Mouse (Mus musculus): ENCODE data around the gene Ifit2.
"Not testable (repeated sequence)": the region's sequence is repeated elsewhere in the genome, so short reads cannot be mapped to it uniquely, and the experiment has no call there.

Gene Ifit2

GRCm38 (mm10) chr19:34596811-34597210 is 46.3 kb downstream of the Ifit2 start:
- DNase-seq (ENCODE audit: low spot score), result no peak

DNA sequence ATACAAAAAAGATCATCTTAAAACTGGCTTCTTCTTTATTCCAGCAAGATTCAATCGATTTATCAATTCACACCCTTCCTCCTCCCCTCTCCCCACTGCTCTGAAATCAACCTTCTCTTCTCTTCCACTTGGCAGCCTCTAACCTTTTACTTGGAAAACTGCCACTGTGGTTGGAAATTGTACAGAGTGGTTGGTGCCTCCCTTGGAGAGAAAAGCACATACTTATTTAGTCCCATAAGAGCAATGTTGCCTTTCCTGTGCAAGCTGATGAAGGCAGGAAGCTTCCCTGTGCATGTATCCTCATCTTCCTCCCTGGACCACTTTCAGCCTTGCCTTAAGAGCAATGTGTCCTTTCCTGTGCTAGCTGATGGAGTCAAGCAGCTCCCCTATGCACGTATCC is 47.8 kb downstream of the Ifit2 start:
- no peak for DNase-seq (ENCODE audit: low spot score)

- not testable (repeated sequence) for DNase-seq (ENCODE audit: low spot score)
Measured at GRCm38 (mm10) chr19:34599250-34599649, 48.8 kb downstream of the Ifit2 start.

DNA sequence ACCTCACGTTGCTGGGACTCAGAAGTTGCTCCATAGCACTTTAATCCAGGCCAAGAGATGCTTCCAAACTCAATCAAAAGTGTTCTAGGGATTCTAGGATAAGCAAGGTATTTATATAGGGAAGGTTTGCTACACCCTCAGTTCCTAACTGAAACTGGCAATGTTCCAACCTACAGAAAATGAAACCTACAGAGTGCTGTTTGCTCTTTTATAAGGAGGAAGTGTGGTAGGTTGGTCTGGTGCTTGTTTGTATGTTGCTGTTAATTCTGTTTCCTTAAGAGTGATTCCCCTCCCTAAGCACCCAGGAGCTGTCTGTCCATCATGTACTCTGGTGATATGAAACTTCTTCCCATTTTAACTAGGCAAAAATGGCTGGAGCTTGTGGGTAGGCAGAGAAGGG is 51.4 kb downstream of the Ifit2 start, which contains the start of gene Ifit1bl1:
Ifit1bl1 (minus strand) TSS at position 69 of the 400 bp plus-strand sequence.
- not testable (repeated sequence) for DNase-seq (ENCODE audit: low spot score)

GRCm38 (mm10) chr19:34605472-34605871 is 55.0 kb downstream of the Ifit2 start:
- no peak for DNase-seq (ENCODE audit: low spot score)

DNA sequence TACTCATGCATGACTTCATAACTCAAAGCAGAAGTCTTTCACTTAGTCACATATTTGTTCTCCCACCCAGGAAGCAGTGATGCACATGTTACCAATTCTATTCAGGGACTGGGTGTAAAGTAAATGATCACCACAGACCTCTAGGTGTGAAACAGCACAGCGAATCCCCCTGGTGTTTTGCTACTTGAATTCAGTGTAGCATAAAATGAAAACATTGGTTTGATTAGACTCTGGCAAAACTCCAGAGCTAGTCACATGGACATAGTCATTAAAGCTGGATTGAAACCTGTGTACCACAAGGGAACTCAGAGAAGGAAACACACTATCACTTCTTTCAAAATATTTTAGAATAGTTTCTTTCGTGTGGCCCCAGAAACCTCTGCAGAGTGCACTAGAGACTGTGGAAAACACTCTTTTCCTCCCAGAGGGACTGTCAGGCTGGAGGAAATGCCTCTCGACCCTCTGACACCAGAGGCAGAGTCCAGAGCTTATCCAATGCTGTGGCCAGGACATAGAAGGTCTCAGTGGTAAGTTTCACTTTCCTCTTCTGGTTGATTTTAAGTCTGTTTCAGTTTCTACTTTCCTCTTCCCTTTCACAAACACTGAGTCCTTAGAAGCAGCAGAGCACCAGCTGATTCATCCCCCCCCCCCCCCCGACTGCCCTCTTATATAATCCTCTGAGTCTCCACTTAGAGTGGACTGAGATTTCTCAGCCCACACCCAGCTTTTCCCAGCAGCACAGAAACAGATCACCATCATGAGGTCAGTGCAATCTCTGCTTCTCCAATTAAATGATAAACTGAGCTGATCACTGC is 57.0 kb downstream of the Ifit2 start, which contains the start of gene Ifit3b:
Ifit3b (plus strand) TSS at position 734 of the 815 bp plus-strand sequence.
- not testable (repeated sequence) for DNase-seq (ENCODE audit: low spot score)

GRCm38 (mm10) chr19:34610118-34610517 is 59.6 kb downstream of the Ifit2 start:
- not testable (repeated sequence) for DNase-seq (ENCODE audit: low spot score)

- not testable (repeated sequence) for DNase-seq (ENCODE audit: low spot score)
Measured at GRCm38 (mm10) chr19:34612243-34613001, 61.9 kb downstream of the Ifit2 start.

GRCm38 (mm10) chr19:34620871-34621270 is 70.4 kb downstream of the Ifit2 start:
- no peak for DNase-seq (ENCODE audit: low spot score)

- DNase-seq (ENCODE audit: low spot score), result no peak
Measured at GRCm38 (mm10) chr19:34623781-34624180, 73.3 kb downstream of the Ifit2 start.

GRCm38 (mm10) chr19:34624663-34625062 is 74.2 kb downstream of the Ifit2 start:
- no peak for DNase-seq (ENCODE audit: low spot score)

All from layer of hippocampus, adult 9-10 months (tissue).